Mouse (Mus musculus) spleen, adult 2 months (tissue): ENCODE results near the gene Tbc1d24.

ENCODE experiments used
- CTCF ChIP-seq: fragments of 200-500 bp; IDR thresholded peaks from 2 replicates; pipeline ENCODE4 v1.5.1; 2011; ENCODE audit warnings: mild to moderate bottlenecking, inconsistent platforms; ENCODE audit not compliant: insufficient read depth, insufficient read length, insufficient replicate concordance; ENCODE audit errors: extremely low read depth
- POLR2A ChIP-seq: fragments of 200-500 bp; IDR thresholded peaks from 2 replicates; pipeline ENCODE4 v1.6.1; 2011; ENCODE audit warnings: low read depth, low read length, inconsistent platforms

DNA sequence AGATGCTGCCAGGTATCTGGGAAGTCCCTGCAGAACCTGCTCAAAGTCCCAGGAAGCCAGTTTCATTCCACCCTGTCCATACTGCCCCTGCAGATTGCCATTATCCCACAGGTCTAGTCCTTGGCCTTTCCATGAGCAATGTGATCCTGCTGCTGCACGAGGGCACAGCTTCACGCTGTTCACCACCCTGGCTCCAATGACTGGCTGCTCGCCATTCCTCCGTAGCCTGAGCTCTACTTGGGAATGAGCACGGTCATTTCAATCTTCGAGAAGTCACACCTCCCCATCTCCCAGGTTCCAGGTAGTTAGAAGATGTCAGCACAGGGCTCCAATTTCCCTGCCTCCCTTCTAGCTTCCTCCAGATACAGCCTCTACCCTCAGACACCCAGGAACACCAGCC is 48.2 kb downstream of the Tbc1d24 start:
- TF ChIP-seq POLR2A = no peak
- TF ChIP-seq CTCF = no peak
